Mouse (Mus musculus): ENCODE measurements at regions not wholly inside any gene's neighbourhood (a gene's known extent, or its start where the extent isn't known, plus 50 kb on each side); places are given as distances from the start of the nearest gene placed in this dataset.

DNA sequence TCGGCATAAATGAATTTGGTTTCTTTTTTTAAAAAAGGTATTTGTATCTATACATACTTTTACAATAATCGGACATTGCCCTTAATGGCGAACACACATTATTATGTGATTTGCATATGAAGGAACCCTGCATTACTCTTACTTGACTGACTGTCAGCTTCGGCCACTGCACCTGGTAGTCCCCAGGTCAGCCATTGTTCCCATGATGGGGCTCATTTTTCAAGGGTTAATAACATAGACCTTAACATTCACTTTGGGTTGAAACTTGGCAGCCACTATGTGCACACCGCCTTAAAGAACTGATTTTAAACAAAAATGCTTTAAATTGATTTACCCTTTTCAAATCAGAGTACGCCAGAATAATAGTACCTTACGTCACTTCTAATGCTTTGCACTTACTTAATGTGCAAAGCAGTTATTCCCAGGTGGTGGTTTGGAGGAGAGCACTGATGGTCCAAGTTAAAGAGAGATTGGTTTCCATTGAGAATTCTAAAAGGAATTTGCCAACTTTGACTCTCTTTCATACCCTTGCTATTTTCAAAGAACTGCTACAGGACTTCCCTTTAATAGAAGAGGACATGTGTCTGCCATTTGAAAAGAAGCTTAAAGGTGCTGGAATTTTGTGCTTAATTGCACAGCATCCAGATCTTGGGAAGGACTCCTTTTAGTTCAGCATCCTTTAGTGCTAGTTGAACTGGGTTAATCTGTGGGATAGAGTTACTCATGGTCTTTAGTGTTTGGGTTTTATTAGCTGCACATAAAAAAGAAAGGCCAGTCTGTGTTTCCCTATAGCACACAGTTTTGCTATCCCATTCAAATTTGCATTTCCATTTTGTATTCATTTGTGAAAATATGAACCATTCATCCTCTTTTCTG is 95.0 kb upstream of the Pkn2 start:
- intact Hi-C loops (cut with DNase I), result no loop called here

DNA sequence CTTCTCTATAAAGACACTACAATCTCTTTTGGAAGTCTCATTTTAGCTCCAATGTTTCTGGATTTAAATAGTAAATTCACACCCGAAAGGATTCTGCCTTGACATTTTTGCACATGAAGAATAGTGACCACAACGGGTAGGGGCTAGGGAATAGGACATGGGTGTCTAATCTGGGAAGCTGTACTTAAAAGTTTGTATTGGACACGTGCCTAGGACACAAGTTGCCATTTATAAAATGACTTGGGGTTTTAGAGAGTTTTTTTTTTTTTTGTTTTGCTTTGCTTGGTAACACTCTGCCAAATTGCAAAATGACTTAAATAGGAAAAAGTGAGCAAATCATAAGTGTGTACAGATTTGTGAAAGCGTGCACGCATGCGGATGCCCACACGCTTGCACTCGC is 93.8 kb upstream of the Pkn2 start:
- intact Hi-C loops (cut with DNase I), result no loop called here

DNA sequence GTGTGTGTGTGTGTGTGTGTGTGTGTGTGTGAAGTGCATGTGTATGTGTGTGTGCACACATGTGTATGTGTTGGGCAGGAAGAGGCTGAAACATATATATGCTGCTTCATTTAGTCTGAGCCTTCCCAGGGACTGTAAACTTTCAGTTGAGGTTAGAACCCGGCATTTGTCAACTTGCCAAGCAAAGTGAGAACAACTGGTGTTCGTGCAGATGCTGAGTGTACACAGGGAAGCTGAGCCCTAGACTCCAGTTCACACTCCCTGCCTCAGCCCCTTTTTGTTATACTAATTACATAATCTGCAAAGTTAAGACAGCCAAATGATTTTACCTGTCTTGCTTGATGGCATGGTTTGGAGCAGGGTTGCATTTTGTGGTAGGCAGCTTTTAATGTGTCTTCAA is 87.7 kb upstream of the Pkn2 start:
- intact Hi-C loops (cut with DNase I), result no loop called here

DNA sequence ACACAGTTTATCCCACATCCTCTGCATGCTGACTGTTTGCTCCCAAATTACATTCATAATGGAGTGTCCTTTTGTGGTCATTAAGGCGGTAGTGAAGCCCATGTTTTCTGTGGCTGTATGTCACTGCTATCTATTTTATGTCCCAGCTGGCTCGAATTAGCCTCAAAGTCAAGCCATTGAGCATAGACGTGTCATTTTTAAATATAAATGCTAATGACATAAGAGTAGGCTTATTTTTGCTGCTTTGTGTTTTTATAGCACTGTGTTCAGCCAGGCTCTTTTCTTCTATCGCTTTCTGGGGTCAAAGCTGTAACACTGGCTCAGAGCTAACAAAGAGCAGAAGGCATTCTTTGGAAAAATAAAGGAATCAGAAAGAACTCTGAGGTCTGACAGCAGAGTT is 83.8 kb upstream of the Pkn2 start:
- intact Hi-C loops (cut with DNase I), result no loop called here

DNA sequence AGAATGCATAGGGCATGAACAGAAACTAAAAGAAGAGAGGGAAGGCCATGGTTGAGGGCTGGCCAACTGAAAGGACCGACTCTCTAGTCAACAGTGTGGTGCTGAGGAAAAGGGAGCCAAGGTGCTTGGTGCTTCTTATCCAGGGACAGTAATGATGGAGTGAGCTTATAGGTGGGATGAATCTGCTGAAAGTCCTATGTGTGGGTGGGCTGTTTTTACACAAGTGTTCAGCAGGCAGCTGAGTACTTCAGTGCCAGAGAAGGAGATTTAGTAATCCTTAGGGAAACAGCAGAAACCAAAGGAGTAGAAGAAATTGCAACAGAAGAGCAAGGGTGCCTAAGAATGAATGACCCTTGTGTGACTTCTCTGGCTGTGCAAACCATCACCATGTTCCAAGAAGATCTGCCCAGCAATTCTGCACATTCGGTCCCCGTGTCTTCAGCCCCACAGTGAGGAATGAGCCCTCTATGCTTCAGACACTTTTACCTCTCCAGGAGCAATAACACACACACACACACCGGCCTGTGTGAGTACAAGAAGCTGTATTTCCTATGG is 82.1 kb upstream of the Pkn2 start:
- intact Hi-C loops (cut with DNase I), result no loop called here

DNA sequence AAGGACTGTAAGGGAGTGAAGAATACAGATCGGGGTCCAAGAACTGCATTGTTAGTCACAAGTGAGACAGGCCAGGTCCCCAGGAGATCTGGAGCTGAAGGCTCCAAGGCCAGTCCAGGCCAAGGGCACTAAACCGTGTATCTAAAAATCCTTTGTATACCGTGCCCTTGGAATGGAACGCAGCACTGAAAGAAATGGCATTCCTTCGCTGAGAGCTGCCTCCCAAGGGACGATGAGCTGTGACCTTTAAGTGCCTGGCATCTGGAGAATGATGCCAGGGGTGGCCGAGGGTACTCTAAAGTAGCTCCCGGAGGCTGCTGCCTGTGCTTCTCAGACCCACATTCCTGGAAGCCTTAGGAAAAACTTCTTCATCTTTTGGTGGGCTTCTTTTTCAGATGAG is 76.0 kb upstream of the Pkn2 start:
- intact Hi-C loops (cut with DNase I), result no loop called here

DNA sequence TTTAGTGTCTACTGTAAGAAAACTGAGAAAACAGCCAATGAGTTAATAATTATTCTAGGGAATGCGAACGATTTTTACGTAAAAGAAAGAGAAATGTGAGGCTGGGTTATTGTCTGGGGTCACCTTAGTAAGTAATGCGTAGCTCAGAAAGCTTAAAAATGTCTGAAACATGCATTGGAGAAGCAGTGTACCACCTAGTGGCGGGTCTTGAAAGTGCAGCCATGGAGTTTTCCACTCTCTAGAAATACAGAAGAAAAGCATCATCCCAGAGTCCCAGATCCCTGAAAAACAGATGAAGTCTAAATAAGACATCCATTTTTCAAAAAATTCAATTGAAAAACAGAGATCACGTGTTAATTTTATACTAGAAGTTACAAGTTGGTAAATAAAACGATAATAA is 67.0 kb upstream of the Pkn2 start:
- intact Hi-C loops (cut with DNase I), result no loop called here

DNA sequence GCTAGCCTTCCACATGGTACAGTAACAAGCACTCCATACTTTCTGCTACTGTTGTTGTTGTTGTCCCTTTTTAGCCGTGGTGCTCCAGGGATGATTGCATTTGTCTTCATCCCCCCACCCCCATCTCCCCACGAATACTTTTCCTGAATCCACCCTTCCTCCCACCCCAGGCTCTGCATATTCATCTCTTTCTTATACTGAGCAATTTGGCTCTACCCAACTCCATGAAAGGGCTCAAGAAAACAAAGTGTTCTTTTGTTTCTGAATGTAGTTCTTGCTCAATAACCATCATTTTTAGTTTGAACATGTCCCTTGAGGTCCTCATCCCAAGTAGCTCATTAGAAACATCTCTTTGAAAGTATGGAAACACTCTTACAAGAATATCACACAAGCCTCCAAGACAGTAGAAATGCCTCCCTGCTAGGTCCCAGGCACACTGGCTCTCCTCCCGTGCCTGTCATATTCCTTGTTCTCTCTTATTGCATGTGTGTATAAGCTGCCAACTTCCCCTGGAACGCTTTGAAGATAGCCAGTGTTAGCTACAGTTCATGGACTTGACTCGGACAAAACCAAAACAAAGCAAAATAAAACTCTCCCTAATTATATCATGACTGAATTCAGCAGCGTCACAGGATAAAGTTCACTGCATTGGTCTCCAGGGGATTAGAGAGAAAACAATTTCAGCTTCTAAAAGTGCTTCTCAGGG is 59.7 kb upstream of the Pkn2 start:
- intact Hi-C loops (cut with DNase I), result no loop called here

DNA sequence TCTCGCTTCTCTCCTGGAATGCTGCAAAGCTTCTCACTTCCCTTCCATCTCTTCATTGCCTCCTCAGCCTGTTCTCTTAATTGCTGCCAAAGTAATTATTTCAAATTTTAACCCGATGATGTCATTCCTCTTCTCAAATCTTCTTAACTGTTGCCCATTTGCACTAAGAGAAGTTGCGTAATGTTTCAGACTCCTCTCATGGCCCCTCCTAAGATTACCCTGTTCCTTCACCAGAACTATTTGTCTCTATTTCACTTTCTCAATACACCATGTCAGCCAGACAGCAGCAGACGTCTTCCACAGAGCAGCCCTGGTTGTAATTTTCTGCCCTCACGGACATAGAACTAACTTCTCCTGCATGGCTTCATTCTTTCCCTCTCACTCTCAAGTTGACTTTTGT is 59.1 kb upstream of the Pkn2 start:
- intact Hi-C loops (cut with DNase I), result no loop called here

DNA sequence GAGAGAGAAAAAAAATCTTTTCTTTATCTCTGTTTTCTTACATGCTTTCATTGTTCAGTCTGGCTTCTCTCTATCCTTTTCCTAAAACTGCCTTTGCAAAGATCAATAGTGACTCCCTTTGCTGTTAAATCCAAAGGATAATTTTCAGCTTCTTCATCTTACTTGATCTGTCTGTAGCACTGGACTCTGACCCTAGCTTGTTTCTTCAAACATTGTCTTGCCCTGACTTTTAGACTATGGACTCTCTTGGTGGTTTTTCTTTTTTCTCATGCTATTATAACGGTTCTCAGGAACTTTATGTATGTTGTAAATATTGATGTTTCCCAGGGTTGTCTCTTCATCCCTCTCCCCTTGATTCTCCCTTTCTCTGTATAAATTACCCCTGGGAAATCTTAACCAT is 58.0 kb upstream of the Pkn2 start:
- intact Hi-C loops (cut with DNase I), result no loop called here

DNA sequence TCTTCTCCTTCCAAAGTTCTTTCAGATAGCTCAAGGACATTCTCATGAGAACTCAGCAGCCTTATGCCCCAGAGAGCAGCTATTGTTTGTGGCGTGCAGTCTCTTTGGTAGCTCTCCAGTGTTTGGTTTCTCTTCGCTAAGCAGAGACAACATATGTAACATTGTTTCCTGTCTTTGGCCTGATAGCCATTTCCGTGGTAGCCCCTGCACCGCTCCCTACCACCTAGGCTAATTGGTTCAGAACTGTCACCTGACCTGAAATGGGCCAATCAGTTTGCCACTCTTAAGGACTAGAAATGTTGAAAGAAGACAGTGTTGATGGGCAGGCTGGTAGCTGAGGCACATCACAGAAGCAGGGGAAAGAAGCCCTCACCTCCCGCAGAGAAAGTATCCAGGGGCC is 54.1 kb upstream of the Pkn2 start:
- intact Hi-C loops (cut with DNase I), result no loop called here

DNA sequence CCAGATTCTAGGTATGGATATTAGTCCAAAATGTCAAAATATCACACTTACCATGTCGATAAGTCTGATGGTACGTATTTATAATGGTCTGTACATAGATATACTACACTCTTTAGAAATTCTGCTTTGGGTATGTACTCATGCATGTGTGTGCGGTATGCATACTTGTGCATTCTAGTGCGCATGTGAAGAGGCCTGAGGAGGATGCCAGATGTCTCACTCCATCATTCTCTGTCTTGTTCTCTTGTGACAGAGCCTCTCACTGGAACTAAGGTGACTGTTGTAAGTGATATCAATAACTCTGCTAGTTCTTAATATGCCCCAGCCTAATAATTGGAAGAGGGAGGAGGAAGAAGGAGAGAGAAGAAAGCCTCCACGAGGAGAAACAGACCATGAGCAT is 52.5 kb upstream of the Pkn2 start:
- intact Hi-C loops (cut with DNase I), result no loop called here

DNA sequence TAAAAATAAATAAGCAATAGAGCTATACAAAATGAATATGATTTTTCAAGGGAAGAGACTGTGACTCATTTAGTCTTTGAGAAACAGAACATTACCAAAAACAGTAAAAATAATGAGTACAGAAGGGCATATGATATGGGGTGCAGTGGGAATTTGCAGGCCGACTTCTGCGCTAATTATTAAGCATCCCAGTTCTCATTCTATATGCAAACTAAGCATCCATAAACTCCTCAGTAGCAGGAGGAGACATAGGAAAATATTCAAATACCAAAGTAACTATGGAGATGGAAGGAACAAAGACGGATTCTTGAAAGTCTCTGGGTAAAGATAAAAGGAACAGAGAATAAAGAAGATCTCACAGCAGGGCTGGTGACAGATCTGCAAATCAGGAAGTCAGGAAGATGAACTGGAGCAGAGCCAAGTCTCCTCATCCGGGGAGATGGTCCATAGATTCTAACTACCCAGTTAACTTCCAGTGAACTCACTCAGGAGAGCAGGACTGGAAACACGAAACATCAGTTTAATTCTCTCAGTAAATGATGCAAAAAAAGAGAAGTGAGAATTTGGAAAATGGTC is 52.0 kb upstream of the Pkn2 start:
- intact Hi-C loops (cut with DNase I), result no loop called here

Measured in adrenal gland (tissue).